Mouse (Mus musculus): ENCODE results near the gene Vstm5. TPM values are rescaled to one million over a fixed set of nuclear protein-coding genes. Genes with fewer than 3 reads are reported as not detected.

Gene Vstm5
- polyA plus RNA-seq, 1 experiment = not detected

DNA sequence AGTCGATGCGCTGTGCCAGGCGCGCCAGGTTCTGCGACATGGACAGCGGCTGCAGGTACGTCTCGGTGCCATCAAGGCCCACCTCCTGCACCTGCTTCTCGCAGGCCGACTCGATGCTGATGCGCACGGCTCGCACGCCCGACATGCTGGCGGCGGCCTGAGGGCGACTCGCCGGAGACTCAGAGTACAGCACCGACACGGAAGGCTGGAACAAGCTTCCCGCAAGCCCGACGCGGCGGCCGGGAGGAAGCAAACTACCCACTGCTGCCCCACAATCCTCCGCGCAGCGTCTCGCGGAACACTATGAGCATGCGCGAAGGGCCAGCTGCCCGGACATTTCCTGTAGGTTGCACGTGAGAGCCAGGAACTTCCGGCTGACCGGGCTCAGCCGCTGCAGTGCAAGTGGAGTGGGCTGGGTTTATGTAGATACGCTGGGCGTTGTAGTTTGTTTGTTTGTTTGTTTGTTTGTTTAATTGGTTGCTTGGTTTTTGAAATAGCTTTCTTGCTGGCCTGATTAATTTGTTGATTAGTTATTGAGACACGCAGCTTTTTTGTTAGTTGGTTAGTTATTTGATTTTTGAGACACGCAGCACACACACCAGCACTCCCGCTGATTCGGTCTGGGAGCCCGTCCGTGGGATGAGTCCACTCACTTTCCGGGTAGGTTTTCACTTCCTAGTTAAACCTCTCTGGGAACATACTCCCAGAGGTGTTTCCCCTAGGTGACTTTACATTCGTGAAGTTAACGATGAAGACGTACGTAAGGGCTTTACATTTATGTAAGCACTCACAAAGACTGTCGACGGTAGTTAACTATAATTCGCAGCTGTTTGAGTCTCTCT lies 41.0 kb downstream of the Vstm5 start, which contains the start of gene Med17:
Gene Med17 (minus strand): TSS at position 283 of the 842 bp plus-strand sequence.
- Histone ChIP-seq H3K27ac (ENCODE audit: insufficient read depth, low read depth, low read length) (peak within 1 kb of the TSS; percentile 63; the same call in 1 of the 2 replicates), H3K4me1 (ENCODE audit: control insufficient read depth, insufficient read depth, low read length) (no peaks in the 10 kb centered on the region), H3K4me3 (ENCODE audit: insufficient read depth, low read depth, low read length) (peak within 1 kb of the TSS; percentile 86)
- WGBS = 1% methylated on average over 57 of the region's 57 CpGs
- TF ChIP-seq POLR2A (IDR thresholded peaks at IDR 0.05; ENCODE audit: insufficient read depth, low read depth, low read length) = peak; percentile 87
- no peak for TF ChIP-seq CTCF (IDR thresholded peaks at IDR 0.05; ENCODE audit: insufficient read depth, low read depth, low read length)

GRCm38 (mm10) chr9:15280491-15280879 lies 41.6 kb downstream of the Vstm5 start:
- Histone ChIP-seq H3K27ac (ENCODE audit: insufficient read depth, low read depth, low read length) (no peak overlapping the region), H3K4me3 (ENCODE audit: insufficient read depth, low read depth, low read length) (peak overlapping the region; percentile 86), H3K4me1 (ENCODE audit: control insufficient read depth, insufficient read depth, low read length) (no peaks in the 10 kb centered on the region)
- no peak for TF ChIP-seq CTCF (IDR thresholded peaks at IDR 0.05; ENCODE audit: insufficient read depth, low read depth, low read length)
- no peak for TF ChIP-seq POLR2A (IDR thresholded peaks at IDR 0.05; ENCODE audit: insufficient read depth, low read depth, low read length)
- WGBS = 29% methylated on average over 5 of the region's 5 CpGs

DNA sequence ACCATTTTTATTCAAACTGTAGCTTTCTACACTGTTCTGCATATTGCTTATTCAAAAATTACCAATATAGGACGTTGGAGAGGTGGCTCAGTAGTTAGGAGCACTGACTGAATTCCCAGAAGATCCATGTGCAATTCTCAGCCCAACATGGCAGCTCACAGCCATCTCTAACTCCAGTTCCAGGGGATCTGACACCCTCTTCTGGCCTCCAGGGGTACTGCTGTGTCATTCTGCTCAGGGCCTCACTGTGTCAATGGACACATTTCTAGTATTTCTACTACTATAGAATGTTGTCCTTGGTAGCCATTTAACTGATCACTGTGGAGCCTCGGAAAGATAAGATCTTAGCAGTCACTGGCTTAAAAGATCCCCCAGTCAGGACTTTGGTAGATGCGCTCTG lies 46.6 kb downstream of the Vstm5 start:
- 65% methylated on average over 3 of the region's 3 CpGs for WGBS
- Histone ChIP-seq H3K4me3 (ENCODE audit: insufficient read depth, low read depth, low read length) (no peak overlapping the region), H3K4me1 (ENCODE audit: control insufficient read depth, insufficient read depth, low read length) (no peaks in the 10 kb centered on the region), H3K27ac (ENCODE audit: insufficient read depth, low read depth, low read length) (no peak overlapping the region)
- TF ChIP-seq CTCF (IDR thresholded peaks at IDR 0.05; ENCODE audit: insufficient read depth, low read depth, low read length) (no peak), POLR2A (IDR thresholded peaks at IDR 0.05; ENCODE audit: insufficient read depth, low read depth, low read length) (no peak)

GRCm38 (mm10) chr9:15287846-15288245 lies 49.0 kb downstream of the Vstm5 start:
- TF ChIP-seq POLR2A (IDR thresholded peaks at IDR 0.05; ENCODE audit: insufficient read depth, low read depth, low read length) (no peak), CTCF (IDR thresholded peaks at IDR 0.05; ENCODE audit: insufficient read depth, low read depth, low read length) (no peak)
- WGBS = 54% methylated on average over 6 of the region's 6 CpGs
- no peak overlapping the region for H3K4me3 ChIP-seq (ENCODE audit: insufficient read depth, low read depth, low read length)
- no peak overlapping the region for H3K27ac ChIP-seq (ENCODE audit: insufficient read depth, low read depth, low read length)
- no peaks in the 10 kb centered on the region for H3K4me1 ChIP-seq (ENCODE audit: control insufficient read depth, insufficient read depth, low read length)

DNA sequence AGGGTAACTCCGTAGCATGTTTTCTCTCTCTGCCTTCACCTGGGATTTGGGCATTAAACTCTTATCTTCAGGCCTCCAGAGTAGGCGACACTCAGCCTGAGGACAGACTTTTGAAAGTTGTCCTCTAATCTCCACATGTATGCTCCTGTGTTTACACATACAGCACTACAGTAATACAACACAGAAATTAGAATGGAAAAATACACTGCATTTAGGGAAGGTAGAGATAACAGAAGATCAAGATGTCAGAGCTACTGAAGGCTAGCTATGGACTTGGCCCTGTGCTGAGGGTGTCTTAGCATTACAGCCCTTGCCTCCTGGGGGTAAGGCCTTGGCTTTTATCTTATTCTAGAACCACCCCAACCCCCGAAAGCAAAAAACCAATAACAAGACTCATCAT lies 49.6 kb downstream of the Vstm5 start:
- Histone ChIP-seq H3K27ac (ENCODE audit: insufficient read depth, low read depth, low read length) (no peak overlapping the region), H3K4me1 (ENCODE audit: control insufficient read depth, insufficient read depth, low read length) (no peaks in the 10 kb centered on the region), H3K4me3 (ENCODE audit: insufficient read depth, low read depth, low read length) (no peak overlapping the region)
- WGBS = 98% methylated on average over 3 of the region's 3 CpGs
- no peak for TF ChIP-seq POLR2A (IDR thresholded peaks at IDR 0.05; ENCODE audit: insufficient read depth, low read depth, low read length)
- no peak for TF ChIP-seq CTCF (IDR thresholded peaks at IDR 0.05; ENCODE audit: insufficient read depth, low read depth, low read length)

- TF ChIP-seq POLR2A (IDR thresholded peaks at IDR 0.05; ENCODE audit: insufficient read depth, low read depth, low read length) (no peak), CTCF (IDR thresholded peaks at IDR 0.05; ENCODE audit: insufficient read depth, low read depth, low read length) (no peak)
- no peaks in the 10 kb centered on the region for H3K4me1 ChIP-seq (ENCODE audit: control insufficient read depth, insufficient read depth, low read length)
- 92% methylated on average over 6 of the region's 6 CpGs for WGBS
- H3K27ac ChIP-seq (ENCODE audit: insufficient read depth, low read depth, low read length) = no peak overlapping the region
- no peak overlapping the region for H3K4me3 ChIP-seq (ENCODE audit: insufficient read depth, low read depth, low read length)
These were observed 50.4 kb downstream of the Vstm5 start for GRCm38 (mm10) chr9:15289251-15289650.

GRCm38 (mm10) chr9:15297112-15297511 lies 58.3 kb downstream of the Vstm5 start:
- 80% methylated on average over 7 of the region's 7 CpGs for WGBS
- H3K27ac ChIP-seq (ENCODE audit: insufficient read depth, low read depth, low read length) = no peak overlapping the region
- no peak overlapping the region for H3K4me3 ChIP-seq (ENCODE audit: insufficient read depth, low read depth, low read length)
- H3K4me1 ChIP-seq (ENCODE audit: control insufficient read depth, insufficient read depth, low read length) = peaks cover 4% of the 10 kb centered on the region; the same call in 1 of the 2 replicates
- TF ChIP-seq POLR2A (IDR thresholded peaks at IDR 0.05; ENCODE audit: insufficient read depth, low read depth, low read length) = no peak
- TF ChIP-seq CTCF (IDR thresholded peaks at IDR 0.05; ENCODE audit: insufficient read depth, low read depth, low read length) = no peak

GRCm38 (mm10) chr9:15298451-15298850 lies 59.6 kb downstream of the Vstm5 start:
- TF ChIP-seq CTCF (IDR thresholded peaks at IDR 0.05; ENCODE audit: insufficient read depth, low read depth, low read length) (no peak), POLR2A (IDR thresholded peaks at IDR 0.05; ENCODE audit: insufficient read depth, low read depth, low read length) (no peak)
- no peak overlapping the region for H3K27ac ChIP-seq (ENCODE audit: insufficient read depth, low read depth, low read length)
- 71% methylated on average over 2 of the region's 2 CpGs for WGBS
- peaks cover 4% of the 10 kb centered on the region; the same call in 1 of the 2 replicates for H3K4me1 ChIP-seq (ENCODE audit: control insufficient read depth, insufficient read depth, low read length)
- H3K4me3 ChIP-seq (ENCODE audit: insufficient read depth, low read depth, low read length) = no peak overlapping the region

GRCm38 (mm10) chr9:15300056-15300455 lies 61.2 kb downstream of the Vstm5 start:
- H3K27ac ChIP-seq (ENCODE audit: insufficient read depth, low read depth, low read length) = no peak overlapping the region
- 83% methylated on average over 5 of the region's 5 CpGs for WGBS

More at GRCm38 (mm10) chr9:15300056-15300455, 61.2 kb downstream of the Vstm5 start:
- Histone ChIP-seq H3K4me1 (ENCODE audit: control insufficient read depth, insufficient read depth, low read length) (peaks cover 4% of the 10 kb centered on the region; the same call in 1 of the 2 replicates), H3K4me3 (ENCODE audit: insufficient read depth, low read depth, low read length) (no peak overlapping the region)
- TF ChIP-seq CTCF (IDR thresholded peaks at IDR 0.05; ENCODE audit: insufficient read depth, low read depth, low read length) = no peak
- TF ChIP-seq POLR2A (IDR thresholded peaks at IDR 0.05; ENCODE audit: insufficient read depth, low read depth, low read length) = no peak

Data from olfactory bulb, adult 2 months (tissue).